Mouse (Mus musculus): Measurements from ENCODE around the gene Iqcd.

Iqcd gene

DNA sequence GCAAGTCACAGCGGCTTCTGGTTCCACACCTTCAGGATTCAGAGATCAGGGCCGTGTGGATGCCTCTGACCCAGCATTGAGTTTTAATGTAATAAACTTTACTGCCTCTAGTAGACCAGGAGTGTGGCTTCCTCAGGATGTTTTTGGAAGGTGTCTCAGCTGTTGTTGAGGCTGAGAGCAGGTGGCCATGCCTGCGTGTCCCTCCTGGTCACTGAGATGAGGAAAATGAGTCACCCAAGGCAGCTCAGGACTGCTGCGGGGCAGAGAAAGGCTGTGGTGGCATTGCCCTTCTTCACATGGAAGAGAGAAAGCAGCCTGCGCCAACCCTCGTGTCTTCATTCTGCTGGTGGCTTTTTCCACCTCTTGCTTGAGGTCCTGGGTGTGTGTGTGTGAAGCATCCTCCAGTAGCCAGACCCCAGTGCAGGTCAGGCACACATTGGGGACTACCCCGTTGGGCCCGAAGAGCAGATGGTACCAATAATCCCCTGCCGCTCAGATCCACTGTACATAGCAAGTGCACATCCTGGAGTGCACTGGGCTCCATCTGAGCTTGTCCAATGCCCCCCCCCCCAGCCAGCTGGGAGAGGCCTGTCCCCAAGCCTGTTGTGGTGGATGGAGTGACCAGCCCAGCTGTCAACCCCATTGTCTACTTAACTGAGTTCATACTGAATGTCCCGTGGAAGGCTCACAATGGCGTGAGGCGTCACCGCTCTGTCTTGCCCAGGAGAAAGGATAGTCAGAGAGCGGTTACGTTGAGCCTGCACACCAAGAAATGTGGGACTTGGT lies 38.9 kb downstream of the Iqcd start:
- ATAC-seq (ENCODE audit: low TSS enrichment), result no peak

DNA sequence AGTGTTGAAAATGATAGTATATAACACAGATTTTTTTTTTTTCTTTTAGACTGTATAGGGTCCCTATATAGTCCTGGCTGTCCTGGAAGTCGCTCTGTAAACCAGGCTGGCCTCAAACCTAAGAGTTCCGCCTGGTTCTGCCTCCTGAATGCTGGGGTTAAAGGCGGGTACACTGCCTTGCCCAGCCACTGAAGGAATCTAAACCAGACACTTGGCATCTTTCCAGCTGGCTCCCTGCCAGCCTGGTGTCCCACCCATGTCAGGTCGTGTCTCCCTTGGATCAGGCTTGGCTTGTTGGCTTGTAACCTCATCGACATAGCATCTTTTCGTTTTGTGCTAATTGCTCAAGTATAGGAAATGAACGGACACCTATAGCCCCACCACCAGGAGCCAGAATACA lies 39.8 kb downstream of the Iqcd start:
- ATAC-seq (ENCODE audit: low TSS enrichment), result no peak

DNA sequence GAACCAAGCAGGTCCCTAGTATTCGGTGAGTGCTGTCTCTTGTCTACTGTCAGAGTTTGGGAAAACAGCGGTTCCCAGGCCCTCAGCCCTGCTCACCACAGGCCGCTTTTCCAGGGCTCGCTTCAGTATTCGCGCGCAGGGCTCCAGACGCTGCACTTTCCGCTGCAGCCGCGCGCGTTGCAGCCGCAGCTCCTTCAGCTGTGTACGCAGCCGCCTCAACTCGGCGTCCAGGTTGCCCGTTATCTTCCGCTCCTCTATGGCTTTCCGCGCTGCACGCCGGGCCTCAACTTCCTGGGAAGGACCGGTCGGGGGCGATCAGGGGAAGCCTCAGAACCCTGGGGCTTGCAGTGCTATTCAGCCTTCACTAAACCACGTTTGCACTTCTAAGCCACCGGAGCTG lies 42.3 kb downstream of the Iqcd start:
- ATAC-seq (ENCODE audit: low TSS enrichment), result no peak

DNA sequence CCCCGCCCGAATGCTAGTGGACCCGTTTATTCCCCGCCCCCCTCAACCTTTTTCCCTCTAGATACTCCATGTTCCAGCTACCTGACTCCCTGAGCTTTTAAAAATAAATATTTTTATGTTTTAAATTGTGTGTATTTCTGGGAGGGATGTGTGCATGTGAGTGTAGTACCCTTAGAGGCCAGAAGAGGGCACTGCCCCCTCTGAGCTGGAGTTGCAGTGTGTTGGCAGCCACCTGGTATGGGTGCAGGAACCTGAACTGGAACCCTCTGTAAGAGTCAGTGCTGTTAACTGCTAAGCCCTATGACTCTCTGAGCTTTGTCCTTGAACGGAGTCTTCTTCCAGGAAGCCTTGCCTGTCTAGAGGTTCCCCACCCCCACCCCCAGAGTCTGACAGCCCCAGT lies 43.1 kb downstream of the Iqcd start:
- ATAC-seq (ENCODE audit: low TSS enrichment), result no peak

DNA sequence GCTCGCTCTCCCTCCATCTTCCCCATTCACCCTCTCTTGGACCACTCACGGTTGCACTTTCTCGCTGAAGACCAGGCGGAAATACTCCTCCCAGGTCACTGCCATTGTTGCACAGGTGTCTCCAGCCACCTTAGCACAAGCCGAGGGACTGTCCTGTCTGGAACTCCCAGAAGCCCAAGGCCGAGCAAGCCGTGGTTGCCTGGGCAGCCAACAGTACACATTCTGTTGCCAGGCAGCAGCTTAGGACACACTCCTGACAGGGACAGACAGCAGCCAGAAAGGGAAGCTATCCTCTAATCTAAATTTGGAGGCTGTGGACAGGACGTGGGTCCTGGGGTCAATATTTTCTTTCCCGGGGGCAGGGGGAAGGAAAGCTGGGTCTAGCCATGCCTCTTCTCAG lies 45.3 kb downstream of the Iqcd start, which contains the start of gene Cfap73:
Gene Cfap73, minus strand, starts transcription at position 105 of the 400 bp plus-strand sequence.
- no peak for ATAC-seq (ENCODE audit: low TSS enrichment)

DNA sequence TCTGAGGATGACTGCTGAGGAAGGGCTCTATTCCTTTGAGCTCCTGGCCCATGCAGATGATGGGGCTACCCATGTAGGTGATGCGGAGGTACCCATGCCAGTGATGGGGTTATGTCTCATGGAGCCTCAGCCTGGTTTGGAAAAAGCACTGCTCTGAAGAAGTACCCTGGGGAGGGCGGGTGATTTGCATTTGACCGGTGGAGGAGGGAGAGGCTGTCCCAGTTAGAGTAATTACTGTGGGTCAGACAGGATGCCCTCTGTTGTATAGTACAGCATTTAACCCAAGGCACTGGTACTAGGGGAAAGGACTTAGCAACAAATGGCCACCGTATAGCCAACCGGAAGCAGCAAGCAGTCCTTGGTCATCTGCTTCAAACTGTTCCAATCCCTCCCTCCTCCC lies 46.0 kb downstream of the Iqcd start:
- ATAC-seq (ENCODE audit: low TSS enrichment), result no peak

DNA sequence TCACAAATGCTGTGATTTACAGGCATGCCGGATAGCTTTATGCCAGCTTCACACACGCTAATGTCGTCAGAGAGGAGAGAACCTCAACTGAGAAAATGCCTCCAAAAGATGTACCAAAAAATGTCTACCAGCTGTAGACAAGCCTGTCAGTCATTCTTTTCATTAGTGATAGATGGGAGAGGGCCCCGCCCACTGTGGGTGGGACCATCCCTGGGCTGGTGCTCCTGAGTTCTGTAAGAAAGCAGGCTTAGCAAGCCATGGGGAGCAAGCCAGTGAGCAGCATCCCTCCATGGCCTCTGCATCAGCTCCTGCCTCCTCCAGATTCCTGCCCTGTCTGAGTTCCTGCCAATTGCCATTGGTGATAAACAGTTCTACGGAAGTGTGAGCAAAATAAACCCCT lies 46.8 kb downstream of the Iqcd start:
- no peak for ATAC-seq (ENCODE audit: low TSS enrichment)

DNA sequence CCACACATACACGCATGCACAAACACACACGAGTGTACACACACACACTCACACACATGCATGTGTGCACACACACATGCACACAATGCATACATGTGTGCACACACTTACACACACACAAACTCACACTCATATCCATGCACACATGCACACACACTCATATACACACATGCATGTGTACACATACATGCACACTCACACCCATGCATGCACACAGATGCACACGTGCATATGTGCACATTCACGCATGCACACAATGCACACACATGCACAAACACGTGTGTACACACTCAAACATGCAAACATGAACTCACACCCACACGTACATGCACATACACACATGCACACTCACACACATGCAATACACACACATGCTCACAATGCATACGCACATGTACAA lies 51.3 kb downstream of the Iqcd start:
- ATAC-seq (ENCODE audit: low TSS enrichment), result no peak

DNA sequence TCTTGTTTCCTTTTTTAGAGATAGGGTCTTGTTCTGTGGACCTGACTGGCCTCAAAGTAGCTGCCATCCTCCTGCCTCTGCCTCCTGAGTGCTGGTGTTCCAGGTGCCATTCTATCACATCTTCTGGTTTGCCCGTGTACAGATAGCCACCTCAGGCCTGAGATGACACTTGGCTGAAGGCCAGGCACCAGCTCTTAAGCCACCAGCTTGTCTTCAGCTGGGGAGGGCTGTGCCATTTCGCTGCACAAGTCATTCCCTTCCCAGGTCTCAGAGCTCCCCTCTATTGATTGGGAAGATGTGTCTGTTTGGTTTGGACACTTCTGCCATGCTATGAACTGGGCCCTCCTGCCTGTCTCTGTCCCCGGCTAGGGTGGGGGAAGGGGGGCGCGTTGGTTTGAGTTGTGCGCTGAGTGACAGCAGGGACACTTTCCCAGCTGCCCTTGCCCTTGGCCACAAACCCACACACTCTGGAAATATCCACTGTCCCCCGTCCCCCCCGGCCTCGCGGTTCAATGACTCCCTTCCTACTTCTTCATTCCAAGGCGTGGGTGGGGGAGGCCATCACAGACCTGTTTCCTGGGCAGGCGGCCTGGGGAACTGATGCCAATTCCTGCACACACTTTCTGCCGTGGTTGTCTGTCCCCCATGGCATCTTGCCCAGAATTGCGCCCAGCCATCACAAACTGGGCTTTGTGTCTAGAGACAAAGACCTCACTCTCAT lies 54.7 kb downstream of the Iqcd start:
- ATAC-seq (ENCODE audit: low TSS enrichment), result no peak

DNA sequence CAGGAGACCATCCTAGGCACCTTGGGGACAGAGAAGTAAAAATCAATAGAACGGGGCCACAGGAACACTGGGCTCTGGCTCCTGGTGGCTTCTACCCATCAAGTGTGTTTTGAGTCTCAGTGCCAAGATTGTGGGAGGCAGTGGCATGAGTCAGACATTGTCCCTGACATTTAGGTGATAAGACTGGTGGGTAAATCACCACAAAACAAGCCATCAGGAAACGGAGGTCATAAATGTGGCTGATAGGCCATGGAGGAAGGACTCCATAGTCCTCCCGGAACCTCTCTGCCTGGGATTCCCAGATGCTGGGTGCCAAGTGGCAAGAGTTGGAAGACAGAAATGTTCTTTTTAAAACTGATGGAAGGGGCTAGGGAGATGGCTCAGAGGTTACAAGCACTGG lies 55.4 kb downstream of the Iqcd start:
- no peak for ATAC-seq (ENCODE audit: low TSS enrichment)

DNA sequence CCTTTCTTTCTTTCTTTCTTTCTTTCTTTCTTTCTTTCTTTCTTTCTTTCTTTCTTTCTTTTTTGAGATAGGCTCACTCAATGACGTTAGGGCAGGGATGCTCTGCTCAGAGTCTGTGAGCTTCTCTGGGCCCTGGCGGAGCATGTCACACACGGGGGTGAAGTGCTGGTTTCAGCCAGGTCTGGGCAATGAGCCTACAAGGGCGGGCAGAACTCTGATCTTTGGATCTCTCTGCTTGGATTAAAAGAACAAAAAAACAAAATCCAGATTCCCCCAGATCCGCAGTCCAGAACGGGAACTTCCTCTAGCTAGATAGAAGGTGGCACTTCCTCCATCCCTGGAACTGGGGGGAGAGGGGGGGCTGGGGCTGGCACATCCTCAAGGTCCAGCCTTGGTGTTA lies 57.0 kb downstream of the Iqcd start:
- ATAC-seq (ENCODE audit: low TSS enrichment), result no peak

DNA sequence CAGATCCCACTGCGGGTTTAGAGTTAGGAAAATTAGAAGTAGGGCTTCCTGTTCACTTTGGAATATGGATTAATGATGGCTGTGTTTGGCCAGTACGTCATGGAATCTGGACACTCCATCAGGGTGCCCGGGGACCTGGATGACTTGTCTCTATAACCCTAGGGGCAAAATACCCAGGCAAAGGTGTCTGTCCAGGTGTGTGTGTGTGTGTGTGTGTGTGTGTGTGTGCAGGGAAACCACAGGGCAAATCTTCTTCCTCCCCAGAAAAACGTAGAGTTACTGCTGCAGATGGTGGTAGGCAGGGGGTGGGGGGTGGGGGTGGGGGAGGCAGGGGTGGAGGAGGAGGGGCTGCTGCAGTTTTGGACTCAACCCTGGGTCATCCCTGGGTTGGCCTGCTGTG lies 58.5 kb downstream of the Iqcd start:
- ATAC-seq (ENCODE audit: low TSS enrichment), result no peak

DNA sequence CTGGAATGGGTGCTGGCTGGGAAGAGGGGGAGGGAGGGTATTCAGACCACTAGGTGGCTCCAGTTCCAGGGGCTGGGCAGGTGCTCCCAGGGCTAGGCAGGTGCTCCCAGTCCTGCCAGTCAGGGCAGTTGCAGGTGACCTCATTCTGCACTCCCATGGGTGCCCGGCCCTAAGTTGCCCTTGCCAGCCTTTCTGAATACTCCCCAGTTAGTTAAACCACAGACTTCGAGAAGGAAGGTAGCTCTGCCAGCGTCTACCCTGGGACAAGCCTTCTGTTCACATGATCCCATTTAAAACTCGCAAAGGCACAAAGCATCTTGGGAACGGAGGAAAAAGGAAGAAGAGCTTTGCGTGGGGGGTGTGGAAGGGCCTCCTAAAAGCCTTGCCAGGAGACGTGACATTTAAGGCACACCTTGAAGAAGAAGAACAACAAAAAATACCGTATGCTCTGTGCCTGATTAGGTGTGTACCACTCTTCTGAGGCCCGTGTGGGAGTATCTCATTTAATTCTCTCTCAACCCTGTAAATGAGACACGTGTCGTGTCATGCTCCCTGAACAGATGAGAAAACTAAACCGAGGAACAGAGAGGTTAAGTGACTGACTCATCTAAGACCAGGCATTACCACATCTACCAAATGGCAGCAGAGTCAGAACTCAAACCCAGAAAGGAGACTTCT lies 59.1 kb downstream of the Iqcd start:
- peak; percentile 38; the same call in 1 of the 2 replicates for ATAC-seq (ENCODE audit: low TSS enrichment)

DNA sequence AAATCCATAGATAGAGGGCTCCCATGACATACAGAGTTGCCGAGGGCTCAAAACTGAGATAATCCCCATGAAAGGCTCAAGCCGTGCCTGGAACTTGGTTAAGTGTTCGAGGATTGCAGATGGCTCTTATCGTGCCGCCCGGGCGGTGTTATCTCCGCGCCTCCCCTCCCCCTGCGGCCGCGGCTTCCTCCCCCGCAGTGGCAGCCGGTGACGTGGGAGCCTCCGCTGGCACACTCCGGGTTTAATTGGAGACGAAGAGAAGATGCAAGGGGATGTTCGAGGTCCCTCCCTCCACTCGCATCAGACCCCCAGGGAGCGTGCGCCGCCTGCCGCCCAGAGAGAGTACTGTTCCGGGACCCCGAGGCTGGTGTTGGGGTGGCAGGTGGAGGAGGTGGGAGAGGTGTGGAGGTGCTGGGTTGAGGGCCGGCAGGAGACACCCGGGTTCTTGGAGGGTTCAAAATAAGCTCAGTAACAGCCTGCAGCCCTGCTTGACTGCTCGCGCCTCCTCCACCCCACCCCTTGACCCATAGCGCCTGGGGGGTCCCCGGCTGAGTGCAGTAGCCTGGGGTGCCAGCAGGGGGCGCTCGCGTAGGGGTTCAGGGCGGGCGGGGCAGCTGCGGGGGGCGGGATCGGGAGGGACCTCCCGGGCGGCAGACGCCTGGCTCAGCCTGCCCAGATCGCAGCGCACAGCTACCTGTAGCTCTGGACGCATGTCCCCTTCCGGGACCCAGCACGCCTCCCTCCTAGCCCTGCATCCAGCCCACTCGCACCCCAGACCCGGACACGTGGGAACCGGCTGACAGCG lies 60.0 kb downstream of the Iqcd start, which contains the start of gene Rasal1:
Gene Rasal1, plus strand, starts transcription at position 244 of the 805 bp plus-strand sequence.
- ATAC-seq (ENCODE audit: low TSS enrichment), result peak; percentile 62

DNA sequence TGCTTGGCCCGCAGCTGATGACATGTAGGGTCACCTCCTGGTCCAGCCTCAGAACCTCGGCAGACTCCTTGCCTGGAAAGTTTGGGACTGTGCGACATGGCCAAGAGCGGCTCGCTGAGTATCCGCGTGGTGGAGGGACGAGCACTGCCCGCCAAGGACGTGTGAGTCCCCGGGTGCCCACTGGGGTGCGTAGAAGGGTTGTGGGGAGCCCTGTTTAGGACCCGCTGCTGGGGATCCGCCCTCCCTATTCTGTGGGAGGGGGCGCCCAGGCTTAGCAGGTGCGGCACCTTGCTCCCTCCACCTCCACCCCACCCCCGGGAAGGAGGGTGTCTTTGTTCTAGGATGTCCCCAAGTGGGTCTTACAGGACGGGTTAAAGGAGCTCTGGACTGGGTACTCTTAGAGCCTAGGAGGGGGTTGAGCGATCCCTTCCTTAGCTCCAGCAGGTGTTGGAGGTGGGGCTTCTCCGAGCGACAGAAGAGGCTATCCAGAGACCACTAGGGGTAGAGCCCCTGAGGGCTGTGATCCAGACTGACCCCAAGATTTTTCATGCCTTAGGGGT lies 60.6 kb downstream of the Iqcd start:
- ATAC-seq (ENCODE audit: low TSS enrichment), result peak; percentile 22; the same call in 1 of the 2 replicates

DNA sequence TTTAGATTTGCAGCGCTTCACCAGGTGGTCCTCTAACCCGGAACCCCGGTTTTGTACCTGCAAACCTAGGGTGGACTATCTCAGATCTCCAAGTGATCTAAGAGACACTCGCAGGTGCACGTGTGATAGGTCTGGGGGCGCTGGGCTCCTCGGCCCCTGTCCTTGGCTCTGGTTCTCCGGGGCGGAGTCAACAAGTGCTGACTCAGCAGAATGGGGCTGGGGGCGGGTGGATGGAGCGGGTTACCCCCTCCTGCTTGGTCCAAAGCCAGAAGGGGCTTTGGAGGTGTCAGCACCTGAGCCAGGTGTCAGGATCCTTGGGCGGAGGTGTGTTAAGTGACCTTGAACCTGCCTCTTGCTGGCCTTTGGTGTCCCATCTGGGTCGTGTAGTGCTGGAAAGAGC lies 61.1 kb downstream of the Iqcd start:
- ATAC-seq (ENCODE audit: low TSS enrichment), result no peak

DNA sequence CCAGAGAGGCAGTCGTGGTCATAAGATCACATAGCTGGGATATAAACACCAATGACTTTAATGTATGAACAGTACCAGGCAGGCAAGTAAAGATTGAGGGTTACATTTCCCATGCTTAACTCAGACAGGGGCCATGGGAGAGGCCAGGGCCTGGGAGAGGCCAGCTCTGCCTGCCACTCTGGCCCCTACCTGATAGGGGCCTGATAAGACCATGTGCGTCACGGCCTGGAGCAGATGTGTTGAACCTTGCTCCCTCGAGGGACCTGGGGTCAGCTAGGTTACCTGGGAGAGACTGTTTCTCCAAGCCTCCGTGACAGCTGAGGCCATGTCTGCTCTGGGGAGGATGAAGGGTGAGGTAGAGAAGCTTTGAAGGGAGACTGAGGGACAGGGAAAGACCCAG lies 62.4 kb downstream of the Iqcd start:
- no peak for ATAC-seq (ENCODE audit: low TSS enrichment)

DNA sequence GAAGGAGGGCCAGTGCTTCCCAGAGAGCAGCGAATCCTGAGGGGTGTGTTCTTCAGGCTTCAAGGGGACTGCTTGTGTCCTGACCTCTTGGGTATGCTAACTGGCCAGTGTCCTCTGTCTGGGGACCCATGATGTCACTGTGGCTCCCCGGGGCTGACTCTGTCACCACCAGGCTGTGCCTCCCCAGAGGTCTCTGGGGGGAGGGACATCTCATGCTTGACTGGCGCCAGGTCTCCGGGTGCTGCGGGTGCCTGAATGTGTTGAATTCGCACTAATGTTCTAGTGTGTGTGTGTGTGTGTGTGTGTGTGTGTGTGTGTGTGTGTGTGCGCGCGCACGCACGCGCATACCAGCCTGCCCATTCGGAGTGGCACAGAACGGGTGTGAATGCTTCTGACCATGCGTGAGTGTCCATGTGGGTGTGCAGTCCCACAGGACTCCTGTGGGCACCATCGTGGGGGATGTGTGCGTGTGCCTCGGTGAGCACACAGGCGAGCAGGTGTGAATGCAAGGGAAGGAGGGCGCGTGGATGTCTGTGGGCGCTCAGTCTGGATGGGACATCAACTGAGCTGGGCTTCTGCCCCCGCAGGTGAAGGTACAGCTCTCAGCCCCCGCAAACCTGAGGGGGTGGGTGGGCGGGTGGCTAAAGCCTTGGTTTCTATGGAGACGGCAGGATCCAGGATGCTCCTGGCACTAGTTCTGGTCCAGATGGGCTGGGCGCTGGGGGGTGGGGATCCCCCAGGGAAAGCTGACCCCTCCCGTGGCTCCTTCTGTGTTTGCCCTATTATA lies 64.3 kb downstream of the Iqcd start:
- 0 out of 2 replicates have a peak, but pooled peaks have one; percentile 14 for ATAC-seq (ENCODE audit: low TSS enrichment)

DNA sequence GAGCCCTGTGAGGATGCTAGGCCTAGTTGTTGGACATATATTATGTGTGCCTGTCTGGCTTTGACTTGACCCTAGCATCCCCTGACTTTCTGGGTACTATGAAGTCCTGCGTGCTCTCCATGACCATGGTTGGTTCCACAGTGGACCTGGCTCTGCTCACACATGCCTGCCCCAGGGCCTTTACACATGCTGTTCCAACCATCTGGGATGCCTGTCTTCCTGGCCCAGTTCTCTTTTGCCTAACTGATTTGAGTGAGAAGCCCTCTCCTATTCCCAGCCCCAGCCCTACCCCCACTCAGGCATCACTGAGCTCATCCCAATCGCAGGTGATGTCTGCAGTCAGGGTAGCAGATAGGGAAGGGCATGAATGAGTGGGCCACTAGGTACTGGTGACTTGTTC lies 65.1 kb downstream of the Iqcd start:
- no peak for ATAC-seq (ENCODE audit: low TSS enrichment)

DNA sequence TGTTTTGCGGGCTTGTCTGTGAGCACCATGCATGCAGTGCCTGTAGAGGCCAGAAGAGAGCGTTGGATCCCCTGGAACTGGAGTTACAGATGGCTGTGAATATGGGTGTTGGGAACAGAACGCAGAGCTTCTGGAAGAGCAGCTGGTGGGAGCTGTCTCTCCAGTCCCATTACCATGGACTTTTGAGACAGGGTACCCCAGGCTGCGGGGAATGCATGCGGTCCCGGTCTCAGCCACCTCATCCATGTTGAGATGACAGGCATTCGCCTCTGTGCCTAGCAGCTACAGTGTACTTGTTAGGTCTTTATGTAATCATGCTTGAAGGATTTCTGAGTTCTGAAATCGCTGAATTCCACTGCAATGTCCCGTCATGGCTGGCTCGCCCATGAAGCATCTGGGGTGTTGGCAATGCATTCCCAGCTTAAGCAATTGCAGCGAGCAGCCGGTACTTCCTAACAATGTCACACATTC lies 67.5 kb downstream of the Iqcd start:
- peak; percentile 67 for ATAC-seq (ENCODE audit: low TSS enrichment)

All from frontal cortex, adult (tissue).